Mouse (Mus musculus) hindbrain, postnatal 0 days (tissue): ENCODE data around the gene Olfr986. TPM values are rescaled to one million over a fixed set of nuclear protein-coding genes. Genes with fewer than 3 reads are reported as not detected.
"Not testable (repeated sequence)": the region's sequence is repeated elsewhere in the genome, so short reads cannot be mapped to it uniquely, and the experiment has no call there.

ENCODE experiments used
- ATAC-seq: fragments of 200-750 bp; cut with Nextera tagmentation; 2 replicates; pipeline ENCODE4 v1.8.0; 2017; ENCODE audit warnings: mild to moderate bottlenecking, moderate TSS enrichment, moderate library complexity
- DNase-seq: peaks from one replicate; pipeline ENCODE4 v3.0.0-alpha.2; 2015; ENCODE audit warnings: low spot score
- H3K27ac ChIP-seq: fragments of 300-500 bp; sonication (generic); 2 replicates; pipeline ENCODE4 v1.5.1; 2014; ENCODE audit warnings: mild to moderate bottlenecking
- H3K27me3 ChIP-seq: fragments of 300-500 bp; sonication (generic); 2 replicates; pipeline ENCODE4 v1.6.1; 2014; ENCODE audit warnings: low read length, mixed read lengths; ENCODE audit not compliant: insufficient read depth
- H3K36me3 ChIP-seq: fragments of 300-500 bp; sonication (generic); 2 replicates; pipeline ENCODE4 v1.6.1; 2014; ENCODE audit warnings: low read length, mixed read lengths; ENCODE audit not compliant: insufficient read depth
- H3K4me1 ChIP-seq: fragments of 300-500 bp; sonication (generic); 2 replicates; pipeline ENCODE4 v1.6.1; 2014; ENCODE audit warnings: antibody characterized with exemption, low read length, mixed read lengths; ENCODE audit not compliant: insufficient read depth
- H3K4me2 ChIP-seq: fragments of 300-500 bp; sonication (generic); 2 replicates; pipeline ENCODE4 v1.6.1; 2014; ENCODE audit warnings: low read depth, mild to moderate bottlenecking, low read length, moderate library complexity, mixed read lengths
- H3K4me3 ChIP-seq: fragments of 300-500 bp; sonication (generic); 2 replicates; pipeline ENCODE4 v1.5.1; 2014; ENCODE audit warnings: low read length
- H3K9ac ChIP-seq: fragments of 300-500 bp; sonication (generic); replicated peaks from 2 replicates; pipeline ENCODE4 v1.6.1; 2014; ENCODE audit warnings: mild to moderate bottlenecking, low read length, moderate library complexity, mixed read lengths
- H3K9me3 ChIP-seq: fragments of 300-500 bp; sonication (generic); 2 replicates; pipeline ENCODE4 v1.6.1; 2016; ENCODE audit warnings: low read length, mixed read lengths
- CTCF ChIP-seq: IDR thresholded peaks from 2 replicates; pipeline ENCODE4 v1.5.1; 2016; ENCODE audit warnings: antibody characterized with exemption, control low read depth, low read depth
- WGBS: fragments of 180-500 bp; shearing (Covaris S2); extraction: QIAGEN DNeasy Blood & Tissue Kit; methylation state at CpG from one replicate; pipeline ENCODE4 v1.1.7; 2014; 5-methylcytosine and 5-hydroxymethylcytosine counted together
- polyA plus RNA-seq: library from polyadenylated mRNA; unstranded; fragments of >200 nt; fragmentation: Nextera tagmentation; extraction: Ambion mirVana; gene quantifications from 2 replicates; pipeline ENCODE4 v1.2.1, GENCODE M21; 2015
- total RNA-seq: library from RNA; depleted of rRNA; stranded (reverse); fragments of >200 nt; gene quantifications from 2 replicates; pipeline ENCODE4 v1.2.3, GENCODE M21; 2014; rRNA removed

The Olfr986 gene
- total RNA-seq (not detected in 2 replicates), polyA plus RNA-seq (not detected in 2 replicates)

DNA sequence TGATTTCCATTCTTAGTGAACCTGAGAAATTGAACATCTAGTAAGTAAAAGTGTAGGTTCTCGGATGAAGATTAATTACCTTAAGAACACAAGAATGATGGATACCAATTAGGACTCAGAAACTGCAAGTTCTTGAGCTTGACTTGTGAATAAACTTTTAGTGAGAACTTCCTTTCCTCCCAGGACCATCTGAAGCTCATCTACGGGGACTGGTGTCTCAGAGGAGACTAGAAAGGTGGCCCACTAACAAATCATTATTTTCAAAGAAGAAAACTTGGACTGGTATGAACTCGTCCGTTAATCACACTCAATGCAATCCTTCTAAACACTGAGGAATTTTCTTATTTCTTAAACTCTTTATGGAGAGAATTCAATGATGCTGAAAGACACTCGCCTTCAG, at the start of gene Olfr986:
Gene Olfr986, plus strand, starts transcription at position 301 of the 400 bp plus-strand sequence.
- 90% methylated on average over 5 of the region's 5 CpGs for WGBS
- no peak within 1 kb of the TSS for H3K9ac ChIP-seq
- no peaks in the 10 kb centered on the region for H3K36me3 ChIP-seq
- DNase-seq: no peak
- H3K4me2 ChIP-seq: no peak within 1 kb of the TSS
- TF ChIP-seq CTCF: no peak
- H3K27me3 ChIP-seq: no peaks in the 10 kb centered on the region
- H3K4me1 ChIP-seq: no peaks in the 10 kb centered on the region
- no peak within 1 kb of the TSS for H3K4me3 ChIP-seq
- H3K27ac ChIP-seq: no peak within 1 kb of the TSS
- ATAC-seq: no peak
- no peaks in the 10 kb centered on the region for H3K9me3 ChIP-seq

DNA sequence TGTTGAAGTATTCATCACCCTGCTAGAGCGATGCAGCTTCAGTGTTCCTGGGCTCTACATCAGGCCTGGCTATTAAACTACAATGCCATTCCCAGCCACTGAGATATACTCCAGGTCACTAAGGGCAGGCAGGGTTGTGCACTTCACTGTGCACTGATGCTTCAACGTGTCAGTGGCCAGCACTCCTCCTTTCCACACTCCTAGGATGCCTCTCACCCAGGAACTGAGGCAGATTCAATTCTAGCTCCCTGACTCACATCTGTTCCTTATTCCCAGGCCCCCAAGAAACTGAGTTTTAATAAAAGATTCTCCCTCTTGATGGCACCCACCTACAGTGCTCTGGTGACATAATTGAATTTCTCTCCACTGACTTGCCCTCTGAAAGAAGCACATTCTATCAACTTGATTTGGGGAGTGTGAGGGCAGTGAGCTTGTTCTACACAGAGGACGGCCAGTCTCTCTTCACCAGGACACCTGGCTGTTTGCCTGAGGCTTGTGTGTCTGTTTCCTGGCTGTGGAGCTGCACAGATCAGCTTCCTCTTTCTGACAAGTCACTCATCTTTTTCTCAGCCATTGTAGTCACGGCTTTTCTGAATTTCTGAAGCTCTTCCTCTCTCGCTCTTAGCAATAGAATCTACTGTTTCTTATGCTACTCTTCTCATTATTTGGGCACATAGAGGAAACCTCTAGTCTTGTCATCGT, 43.6 kb upstream of the Olfr986 start:
- Histone ChIP-seq H3K27ac (no peak overlapping the region), H3K27me3 (no peaks in the 10 kb centered on the region), H3K4me1 (no peaks in the 10 kb centered on the region), H3K4me2 (no peak overlapping the region), H3K36me3 (no peaks in the 10 kb centered on the region), H3K9me3 (no peaks in the 10 kb centered on the region), H3K4me3 (no peak overlapping the region), H3K9ac (no peak overlapping the region)
- TF ChIP-seq CTCF: no peak
- ATAC-seq (no peak), DNase-seq (no peak)
- 87% methylated on average over 6 of the region's 6 CpGs for WGBS

- Histone ChIP-seq H3K4me2 (no peak overlapping the region), H3K9me3 (no peaks in the 10 kb centered on the region), H3K27ac (no peak overlapping the region), H3K4me1 (no peaks in the 10 kb centered on the region), H3K36me3 (no peaks in the 10 kb centered on the region), H3K9ac (no peak overlapping the region), H3K4me3 (no peak overlapping the region), H3K27me3 (no peaks in the 10 kb centered on the region)
- 81% methylated on average over 4 of the region's 4 CpGs for WGBS
- no peak for TF ChIP-seq CTCF
- DNase-seq (no peak), ATAC-seq (no peak)
Measured at GRCm38 (mm10) chr9:40139484-40139883, 41.2 kb upstream of the Olfr986 start.

DNA sequence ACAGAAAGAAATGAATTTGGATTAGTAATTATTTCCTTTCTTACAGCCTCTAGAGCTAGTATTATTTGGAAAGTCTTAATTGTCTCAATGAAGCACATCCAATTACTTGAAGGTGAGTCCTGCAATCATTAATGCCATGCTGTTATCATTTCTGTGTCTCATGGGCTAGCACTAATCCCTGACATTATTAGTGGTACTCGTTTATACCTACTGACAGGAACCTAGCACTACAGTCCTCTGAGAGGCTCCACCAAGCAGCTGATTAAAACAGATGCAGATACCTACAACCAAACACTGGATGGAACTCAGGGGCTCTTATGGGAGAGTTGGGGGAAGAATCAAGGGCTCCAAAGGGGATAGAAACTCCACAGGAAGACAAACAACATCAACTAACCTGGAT, 39.2 kb upstream of the Olfr986 start:
- H3K9me3 ChIP-seq: no peaks in the 10 kb centered on the region
- no peak overlapping the region for H3K4me2 ChIP-seq
- H3K27me3 ChIP-seq: no peaks in the 10 kb centered on the region
- WGBS: 49% methylated on average over 1 of the region's 1 CpGs
- no peak overlapping the region for H3K9ac ChIP-seq
- no peak overlapping the region for H3K27ac ChIP-seq
- ATAC-seq: 0 out of 2 replicates have a peak, but pooled peaks have one; percentile 12
- no peak for TF ChIP-seq CTCF
- no peaks in the 10 kb centered on the region for H3K4me1 ChIP-seq
- H3K36me3 ChIP-seq: no peaks in the 10 kb centered on the region
- DNase-seq: no peak
- H3K4me3 ChIP-seq: no peak overlapping the region

DNA sequence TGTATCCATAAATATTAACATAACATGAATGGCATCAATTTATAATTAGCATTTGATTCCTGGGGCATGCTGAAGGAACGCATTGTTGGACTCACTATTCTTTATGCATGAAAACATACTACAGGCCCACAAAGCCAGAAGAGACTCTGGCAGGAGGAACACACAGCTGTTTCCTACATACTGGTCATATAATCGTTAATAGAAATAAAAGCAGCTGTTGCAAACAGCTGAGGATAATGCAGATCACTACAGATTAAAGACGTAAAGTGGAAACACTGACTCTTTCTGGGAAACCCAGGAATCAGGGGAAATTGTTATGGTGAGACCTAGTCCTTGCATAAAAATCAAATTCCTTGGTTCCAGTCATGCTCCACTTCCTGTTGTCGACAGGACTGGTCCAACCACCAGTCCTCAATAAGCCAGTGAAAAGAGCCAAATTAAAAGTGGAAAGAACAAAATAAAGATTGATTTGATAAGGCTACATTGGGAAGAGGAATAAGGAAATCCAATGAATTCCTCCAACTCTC, 25.5 kb upstream of the Olfr986 start:
- Histone ChIP-seq H3K9ac (no peak overlapping the region), H3K4me2 (no peak overlapping the region), H3K9me3 (no peaks in the 10 kb centered on the region), H3K4me3 (no peak overlapping the region), H3K27me3 (no peaks in the 10 kb centered on the region), H3K36me3 (no peaks in the 10 kb centered on the region), H3K4me1 (no peaks in the 10 kb centered on the region), H3K27ac (no peak overlapping the region)
- DNase-seq (no peak), ATAC-seq (no peak)
- no peak for TF ChIP-seq CTCF
- WGBS: 57% methylated on average over 4 of the region's 4 CpGs

DNA sequence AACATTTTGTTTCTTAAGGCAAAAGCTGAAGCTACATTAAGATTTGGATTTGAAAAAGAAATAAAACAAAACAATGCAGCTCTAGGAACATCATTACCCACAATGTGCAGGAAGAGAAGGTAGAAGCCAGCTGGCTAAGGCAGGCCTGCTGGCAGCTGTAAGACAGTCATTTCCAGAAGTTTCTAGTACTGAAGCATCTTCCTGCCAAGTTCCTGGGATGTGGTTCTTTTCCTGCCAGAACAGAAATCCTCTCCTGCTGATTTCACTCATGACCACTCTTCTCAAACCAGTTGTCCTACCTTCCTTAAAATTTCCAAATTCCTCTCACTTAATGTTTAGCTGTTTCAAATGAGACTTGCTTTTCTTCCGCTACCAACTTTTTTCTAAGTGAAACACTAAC, 14.3 kb upstream of the Olfr986 start:
- Histone ChIP-seq H3K36me3 (no peaks in the 10 kb centered on the region), H3K9me3 (no peaks in the 10 kb centered on the region), H3K9ac (no peak overlapping the region), H3K27me3 (no peaks in the 10 kb centered on the region), H3K27ac (no peak overlapping the region), H3K4me3 (no peak overlapping the region), H3K4me2 (no peak overlapping the region), H3K4me1 (no peaks in the 10 kb centered on the region)
- TF ChIP-seq CTCF: no peak
- DNase-seq (peak; percentile 36), ATAC-seq (no peak)
- 91% methylated on average over 1 of the region's 1 CpGs for WGBS

DNA sequence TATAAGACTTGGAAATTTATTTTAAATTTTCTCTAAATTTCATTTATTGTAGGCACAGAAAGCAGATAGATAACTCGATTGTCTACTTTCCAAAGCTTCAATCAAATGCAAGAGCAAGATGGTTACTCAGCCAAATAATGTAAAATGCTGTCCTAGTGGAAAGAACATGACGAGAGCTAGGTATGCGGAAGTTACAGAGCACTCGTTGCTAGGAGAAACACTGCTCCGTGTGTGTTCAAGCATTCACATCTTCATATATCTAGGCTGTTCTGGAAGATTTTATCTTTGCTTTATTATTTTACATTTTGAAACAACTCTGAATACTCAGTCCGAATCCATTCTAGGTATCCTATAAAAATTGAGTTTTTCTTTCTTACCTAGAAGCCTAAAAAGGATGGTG, 3.7 kb upstream of the Olfr986 start:
- Histone ChIP-seq H3K4me3 (no peak overlapping the region), H3K4me1 (no peaks in the 10 kb centered on the region), H3K4me2 (no peak overlapping the region), H3K9me3 (no peaks in the 10 kb centered on the region), H3K36me3 (no peaks in the 10 kb centered on the region), H3K27me3 (no peaks in the 10 kb centered on the region), H3K27ac (no peak overlapping the region), H3K9ac (no peak overlapping the region)
- DNase-seq (no peak), ATAC-seq (no peak)
- WGBS: 71% methylated on average over 6 of the region's 6 CpGs
- no peak for TF ChIP-seq CTCF

- H3K27ac ChIP-seq, H3K9ac ChIP-seq, H3K4me3 ChIP-seq, H3K27me3 ChIP-seq, H3K9me3 ChIP-seq, H3K4me2 ChIP-seq, DNase-seq, ATAC-seq, H3K36me3 ChIP-seq, H3K4me1 ChIP-seq: not testable (repeated sequence)
- 61% methylated on average over 2 of the region's 2 CpGs for WGBS
Measured at GRCm38 (mm10) chr9:40185166-40185565, 4.4 kb downstream of the Olfr986 start.
